Mouse (Mus musculus) thymus, postnatal 14 days (tissue): ENCODE measurements around the gene Apol9b.
A peak's percentile ranks its signal among the peaks of the same experiment; 100 is the strongest.
"Not testable (repeated sequence)": the region's sequence is repeated elsewhere in the genome, so short reads cannot be mapped to it uniquely, and the experiment has no call there.

Experiments used
- DNase-seq: peaks from one replicate; pipeline ENCODE4 v3.0.0; 2021

Apol9b gene

GRCm38 (mm10) chr15:77728739-77729138 is at the start of gene Apol9b:
TSS of gene Apol9b (plus strand) at chr15:77729039.
- not testable (repeated sequence) for DNase-seq

GRCm38 (mm10) chr15:77683944-77684343 is 44.9 kb upstream of the Apol9b start:
- peak; percentile 48 for DNase-seq

- DNase-seq, result not testable (repeated sequence)
Measured at GRCm38 (mm10) chr15:77691532-77692311, 37.1 kb upstream of the Apol9b start.

- peak; percentile 61 for DNase-seq
Measured at GRCm38 (mm10) chr15:77694687-77695295, 34.0 kb upstream of the Apol9b start.

- DNase-seq, result not testable (repeated sequence)
Measured at GRCm38 (mm10) chr15:77698656-77699055, 30.2 kb upstream of the Apol9b start, which contains the start of gene Apol7e. TSS of gene Apol7e (plus strand) at chr15:77698857.

- not testable (repeated sequence) for DNase-seq
Measured at GRCm38 (mm10) chr15:77705306-77705705, 23.5 kb upstream of the Apol9b start.

- DNase-seq, result not testable (repeated sequence)
Measured at GRCm38 (mm10) chr15:77708936-77709335, 19.9 kb upstream of the Apol9b start.

- not testable (repeated sequence) for DNase-seq
Measured at GRCm38 (mm10) chr15:77718240-77718639, 10.6 kb upstream of the Apol9b start.

- DNase-seq, result not testable (repeated sequence)
Measured at GRCm38 (mm10) chr15:77721509-77721908, 7.3 kb upstream of the Apol9b start.

GRCm38 (mm10) chr15:77724208-77724911 is 4.5 kb upstream of the Apol9b start:
- not testable (repeated sequence) for DNase-seq

GRCm38 (mm10) chr15:77725393-77726020 is 3.3 kb upstream of the Apol9b start:
- DNase-seq, result not testable (repeated sequence)

- DNase-seq, result not testable (repeated sequence)
Measured at GRCm38 (mm10) chr15:77727139-77727538, 1.7 kb upstream of the Apol9b start.

GRCm38 (mm10) chr15:77727745-77728144 is 1.1 kb upstream of the Apol9b start:
- DNase-seq, result not testable (repeated sequence)

GRCm38 (mm10) chr15:77731605-77732004 is 2.8 kb downstream of the Apol9b start:
- DNase-seq, result no peak

- DNase-seq, result not testable (repeated sequence)
Measured at GRCm38 (mm10) chr15:77732851-77733250, 4.0 kb downstream of the Apol9b start.

- DNase-seq, result peak; percentile 60
Measured at GRCm38 (mm10) chr15:77733380-77733779, 4.5 kb downstream of the Apol9b start.

- DNase-seq, result not testable (repeated sequence)
Measured at GRCm38 (mm10) chr15:77733903-77734302, 5.1 kb downstream of the Apol9b start.

- DNase-seq, result no peak
Measured at GRCm38 (mm10) chr15:77740511-77741297, 11.9 kb downstream of the Apol9b start.

GRCm38 (mm10) chr15:77741556-77741955 is 12.7 kb downstream of the Apol9b start:
- not testable (repeated sequence) for DNase-seq

- DNase-seq, result no peak
Measured at GRCm38 (mm10) chr15:77744632-77745031, 15.8 kb downstream of the Apol9b start.

GRCm38 (mm10) chr15:77745081-77745480 is 16.2 kb downstream of the Apol9b start:
- no peak for DNase-seq

GRCm38 (mm10) chr15:77746326-77746725 is 17.5 kb downstream of the Apol9b start:
- no peak for DNase-seq
